Mouse (Mus musculus): ENCODE results near the gene Gm11011.

GRCm38 (mm10) chr2:169538906-169539305 is 48.6 kb downstream of the Gm11011 start:
- TF ChIP-seq POLR2A (IDR thresholded peaks at IDR 0.05; ENCODE audit: insufficient read length, low read depth) (no peak), MYOG (IDR thresholded peaks at IDR 0.05; ENCODE audit: control insufficient read depth in 1 of 3, insufficient read depth in 1 of 3, insufficient read length in 2 of 3, low read depth in 2 of 3) (no peak), REST (IDR thresholded peaks at IDR 0.05; ENCODE audit: insufficient read depth, insufficient read length) (no peak), POLR2AphosphoS2 (IDR thresholded peaks at IDR 0.05; ENCODE audit: insufficient read length, low read depth) (no peak)
